Mouse (Mus musculus) intestine, embryonic 16.5 days (tissue): ENCODE results near the gene B4galnt3. TPM values are rescaled to one million over a fixed set of nuclear protein-coding genes. Genes with fewer than 3 reads are reported as not detected.

Source experiments
- ATAC-seq: fragments of 200-750 bp; cut with Nextera tagmentation; 2 replicates; pipeline ENCODE4 v1.8.0; 2017; ENCODE audit warnings: moderate TSS enrichment, moderate library complexity
- H3K27ac ChIP-seq: fragments of 300-500 bp; sonication (generic); 2 replicates; pipeline ENCODE4 v1.5.1; 2014; ENCODE audit warnings: mild to moderate bottlenecking, low read length
- H3K27me3 ChIP-seq: fragments of 300-500 bp; sonication (generic); replicated peaks from 2 replicates; pipeline ENCODE4 v1.6.1; 2014; ENCODE audit warnings: low read length, control low read depth, mixed read lengths; ENCODE audit not compliant: control insufficient read depth, insufficient read depth
- H3K36me3 ChIP-seq: fragments of 300-500 bp; sonication (generic); 2 replicates; pipeline ENCODE4 v1.6.1; 2014; ENCODE audit warnings: low read length, control low read depth; ENCODE audit not compliant: control insufficient read depth, insufficient read depth
- H3K4me1 ChIP-seq: fragments of 300-500 bp; sonication (generic); 2 replicates; pipeline ENCODE4 v1.6.1; 2014; ENCODE audit warnings: low read length, control low read depth, mixed read lengths; ENCODE audit not compliant: control insufficient read depth, insufficient read depth
- H3K4me2 ChIP-seq: fragments of 300-500 bp; sonication (generic); 2 replicates; pipeline ENCODE4 v1.6.1; 2014; ENCODE audit warnings: low read depth, low read length, control low read depth
- H3K4me3 ChIP-seq: fragments of 300-500 bp; sonication (generic); 2 replicates; pipeline ENCODE4 v1.5.1; 2014; ENCODE audit warnings: mild to moderate bottlenecking, low read length
- H3K9ac ChIP-seq: fragments of 300-500 bp; sonication (generic); 2 replicates; pipeline ENCODE4 v1.6.1; 2014; ENCODE audit warnings: low read depth, low read length
- H3K9me3 ChIP-seq: fragments of 300-500 bp; sonication (generic); 2 replicates; pipeline ENCODE4 v1.6.1; 2016; ENCODE audit warnings: low read length, control low read depth; ENCODE audit not compliant: control insufficient read depth
- WGBS: fragments of 180-500 bp; shearing (Covaris S2); extraction: QIAGEN DNeasy Blood & Tissue Kit; methylation state at CpG from one replicate; pipeline ENCODE4 v1.1.7; 2014; 5-methylcytosine and 5-hydroxymethylcytosine counted together
- polyA plus RNA-seq: library from polyadenylated mRNA; unstranded; fragments of >200 nt; fragmentation: Nextera tagmentation; extraction: Ambion mirVana; gene quantifications from 2 replicates; pipeline ENCODE4 v1.2.1, GENCODE M21; 2015

B4galnt3 gene
- 1.1 and 1.3 TPM in 2 replicates for polyA plus RNA-seq

DNA sequence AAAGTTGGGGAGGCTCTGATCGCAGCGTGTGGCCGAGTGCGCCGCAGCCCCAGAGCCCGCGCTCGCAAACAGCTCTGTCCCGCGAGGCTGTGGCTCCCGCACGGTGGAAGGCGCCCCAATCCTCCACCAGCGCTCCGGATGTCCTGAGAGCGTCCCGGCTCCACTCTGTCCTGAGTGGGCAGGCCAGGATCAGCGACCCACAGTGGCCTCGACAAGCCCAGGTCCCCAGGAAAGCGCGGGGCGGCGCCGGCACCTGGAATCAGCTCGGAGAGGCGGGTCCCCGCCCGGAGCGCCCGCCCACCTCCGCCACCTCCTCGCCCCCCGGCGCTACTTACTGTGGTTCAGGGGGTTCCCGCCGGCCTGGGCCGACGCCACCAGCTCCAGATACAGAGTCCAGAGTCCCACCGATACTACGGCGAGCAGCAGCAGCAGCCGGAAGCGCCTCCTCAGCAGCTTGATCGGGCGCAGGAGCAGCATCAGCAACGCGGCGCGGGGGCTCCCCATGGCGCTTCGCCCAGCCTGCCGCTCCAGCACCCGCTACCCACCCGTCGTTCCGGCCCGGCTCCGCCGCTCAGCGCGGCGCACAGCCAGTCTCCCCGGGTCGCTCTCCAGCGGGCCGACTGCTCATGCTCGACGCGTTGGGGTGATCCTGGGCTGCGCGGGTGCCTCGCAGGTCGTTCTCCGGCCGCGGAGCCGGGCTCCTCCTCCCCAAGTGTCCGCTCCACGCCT is at the start of gene B4galnt3, which contains the start of gene D330020A13Rik:
B4galnt3 (minus strand) TSS at position 504 of the 729 bp plus-strand sequence.
D330020A13Rik (plus strand) TSS at position 309 of the 729 bp plus-strand sequence.
- ATAC-seq, result peak; percentile 85
- H3K9me3 ChIP-seq, result no peaks in the 10 kb centered on the region
- H3K4me3 ChIP-seq, result peak within 1 kb of the TSS; percentile 61
- H3K4me2 ChIP-seq, result peak within 1 kb of the TSS; percentile 97
- peaks cover 7% of the 10 kb centered on the region; the same call in 1 of the 2 replicates for H3K4me1 ChIP-seq
- H3K27me3 ChIP-seq, result no peaks in the 10 kb centered on the region; the same call in 1 of the 2 replicates
- no peaks in the 10 kb centered on the region for H3K36me3 ChIP-seq
- under 1% methylated on average over 76 of the region's 79 CpGs for WGBS
- peak within 1 kb of the TSS; percentile 73 for H3K9ac ChIP-seq
- peak within 1 kb of the TSS; percentile 65 for H3K27ac ChIP-seq

DNA sequence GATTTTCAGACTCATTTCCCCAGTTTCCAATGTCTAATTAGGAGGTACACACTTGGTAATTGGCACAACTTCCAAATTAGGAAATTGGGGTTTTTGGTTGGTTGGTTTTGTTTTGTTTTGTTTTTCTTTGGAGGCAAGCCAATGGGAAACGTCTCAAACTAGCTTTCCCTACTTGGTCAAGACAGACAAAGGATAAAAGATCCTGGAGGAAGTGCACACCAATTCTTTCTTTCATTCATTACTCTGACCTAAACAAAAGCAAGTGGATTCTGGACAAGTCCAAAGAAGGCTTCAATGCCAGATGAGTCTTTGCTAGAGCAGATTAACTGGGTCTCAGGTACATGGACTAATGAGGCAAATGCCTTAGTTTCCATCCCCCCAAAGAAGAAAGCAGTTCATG is 49.6 kb upstream of the B4galnt3 start:
- H3K4me2 ChIP-seq, result no peak overlapping the region
- 73% methylated on average over 1 of the region's 1 CpGs for WGBS
- H3K4me1 ChIP-seq, result no peaks in the 10 kb centered on the region
- H3K27ac ChIP-seq, result no peak overlapping the region
- no peak overlapping the region for H3K9ac ChIP-seq
- no peaks in the 10 kb centered on the region for H3K9me3 ChIP-seq
- no peak overlapping the region for H3K4me3 ChIP-seq
- no peak for ATAC-seq
- no peaks in the 10 kb centered on the region for H3K27me3 ChIP-seq
- H3K36me3 ChIP-seq, result peaks cover 2% of the 10 kb centered on the region; the same call in 1 of the 2 replicates

DNA sequence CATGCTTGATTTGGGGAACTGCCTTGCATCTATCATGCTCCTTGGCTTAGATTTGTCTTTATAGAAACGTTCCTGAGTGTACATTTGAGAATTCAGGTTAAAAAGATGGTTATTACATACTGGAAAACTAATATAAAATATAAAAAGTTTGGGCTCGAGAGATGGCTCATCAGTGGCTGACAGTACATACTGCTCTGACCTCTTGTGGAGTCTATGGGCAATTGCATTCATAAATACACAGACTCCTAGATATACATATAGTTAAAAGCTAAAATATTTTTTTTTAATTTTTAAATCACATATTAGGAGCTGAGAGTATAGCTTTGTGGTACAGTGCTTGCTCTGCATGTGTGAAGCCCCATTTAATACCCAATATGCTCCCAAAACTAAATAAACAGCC is 38.0 kb upstream of the B4galnt3 start:
- no peaks in the 10 kb centered on the region for H3K9me3 ChIP-seq
- no peak overlapping the region for H3K4me3 ChIP-seq
- no peak overlapping the region for H3K9ac ChIP-seq
- H3K4me1 ChIP-seq, result no peaks in the 10 kb centered on the region
- no peak overlapping the region for H3K4me2 ChIP-seq
- no peak overlapping the region for H3K27ac ChIP-seq
- no peak for ATAC-seq
- H3K27me3 ChIP-seq, result no peaks in the 10 kb centered on the region
- 74% methylated on average over 2 of the region's 2 CpGs for WGBS
- peaks cover 10% of the 10 kb centered on the region for H3K36me3 ChIP-seq

DNA sequence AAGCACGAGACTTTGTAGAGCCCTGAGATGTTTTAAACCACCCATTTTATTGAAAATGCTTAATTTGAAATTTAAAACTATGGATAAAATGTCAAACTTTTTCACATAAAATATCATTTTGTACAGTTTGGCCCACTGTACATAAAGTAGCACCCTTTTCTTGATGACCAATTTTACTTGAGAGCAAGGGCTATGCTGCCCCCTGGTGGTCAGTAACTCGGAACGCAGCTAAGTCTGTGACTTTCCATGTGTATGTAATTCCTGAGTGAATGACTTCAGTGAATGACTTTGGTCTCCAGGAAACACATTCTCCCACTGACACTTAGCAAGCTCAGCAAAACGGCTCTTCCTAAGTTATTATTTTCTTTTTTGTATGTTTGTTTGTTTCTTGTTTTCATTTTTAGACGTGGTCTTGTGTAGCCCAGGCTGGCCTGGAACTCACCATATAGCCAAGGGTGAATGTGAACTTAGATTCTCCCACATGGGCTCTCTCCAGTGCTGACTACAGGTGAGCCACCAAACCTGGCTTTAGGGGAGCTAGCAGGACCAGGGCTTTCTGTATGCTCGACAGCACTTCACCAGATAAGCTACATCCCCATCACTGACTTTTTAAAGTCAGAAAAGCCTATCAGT is 30.1 kb upstream of the B4galnt3 start:
- 30% methylated on average over 6 of the region's 6 CpGs for WGBS
- no peak overlapping the region for H3K9ac ChIP-seq
- no peaks in the 10 kb centered on the region for H3K27me3 ChIP-seq
- 0 out of 2 replicates have a peak, but pooled peaks have one; percentile 23 for ATAC-seq
- no peak overlapping the region for H3K27ac ChIP-seq
- no peaks in the 10 kb centered on the region for H3K4me1 ChIP-seq
- no peak overlapping the region for H3K4me2 ChIP-seq
- H3K4me3 ChIP-seq, result no peak overlapping the region
- peaks cover 7% of the 10 kb centered on the region; the same call in 1 of the 2 replicates for H3K36me3 ChIP-seq
- H3K9me3 ChIP-seq, result no peaks in the 10 kb centered on the region

DNA sequence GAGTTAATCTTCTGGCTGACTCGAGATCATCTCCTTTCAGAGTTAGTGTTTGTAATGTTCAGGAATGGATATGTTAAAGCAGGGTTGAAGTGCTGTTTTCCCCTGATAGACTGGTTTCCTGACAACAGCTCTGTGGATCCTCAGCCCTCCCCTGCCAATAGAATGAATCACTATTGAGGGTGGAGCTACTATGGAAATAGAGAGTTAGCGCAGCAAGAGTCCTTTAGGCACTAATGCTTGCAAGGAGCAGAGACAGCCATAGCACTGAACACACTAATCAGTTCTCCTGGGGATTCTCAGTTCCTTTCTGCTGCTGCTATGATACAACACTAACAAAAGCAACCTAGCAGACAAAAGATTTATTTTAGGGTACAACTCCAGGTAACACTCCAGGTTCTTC is 26.0 kb upstream of the B4galnt3 start:
- Histone ChIP-seq H3K27ac (no peak overlapping the region), H3K36me3 (peaks cover 4% of the 10 kb centered on the region; the same call in 1 of the 2 replicates), H3K9ac (no peak overlapping the region), H3K4me2 (no peak overlapping the region), H3K4me1 (no peaks in the 10 kb centered on the region), H3K27me3 (no peaks in the 10 kb centered on the region), H3K9me3 (no peaks in the 10 kb centered on the region), H3K4me3 (no peak overlapping the region)
- no peak for ATAC-seq
- 50% methylated on average over 2 of the region's 2 CpGs for WGBS

DNA sequence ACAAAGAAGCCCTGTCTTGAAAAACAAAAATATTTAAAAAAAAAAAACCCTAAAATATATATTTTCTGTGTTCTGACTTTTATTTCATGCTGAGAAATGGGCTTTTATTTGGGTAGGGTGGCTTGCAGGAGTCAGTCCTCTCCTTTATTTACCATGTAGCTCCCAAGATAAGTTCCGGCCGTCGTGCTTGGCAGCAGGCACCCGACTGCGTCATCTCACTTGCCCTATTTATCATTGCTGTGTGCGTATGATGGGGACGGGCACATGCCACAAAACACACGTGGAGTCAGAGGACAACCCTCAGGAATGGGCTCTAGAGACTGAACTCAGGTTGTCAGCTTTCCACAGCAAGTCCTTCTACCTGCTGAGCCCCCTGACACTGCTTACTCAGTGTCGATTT is 24.8 kb upstream of the B4galnt3 start:
- no peaks in the 10 kb centered on the region for H3K27me3 ChIP-seq
- no peak overlapping the region for H3K27ac ChIP-seq
- H3K36me3 ChIP-seq, result no peaks in the 10 kb centered on the region
- 69% methylated on average over 9 of the region's 9 CpGs for WGBS
- H3K9ac ChIP-seq, result no peak overlapping the region
- H3K9me3 ChIP-seq, result no peaks in the 10 kb centered on the region
- ATAC-seq, result no peak
- H3K4me3 ChIP-seq, result no peak overlapping the region
- H3K4me2 ChIP-seq, result no peak overlapping the region
- H3K4me1 ChIP-seq, result no peaks in the 10 kb centered on the region

DNA sequence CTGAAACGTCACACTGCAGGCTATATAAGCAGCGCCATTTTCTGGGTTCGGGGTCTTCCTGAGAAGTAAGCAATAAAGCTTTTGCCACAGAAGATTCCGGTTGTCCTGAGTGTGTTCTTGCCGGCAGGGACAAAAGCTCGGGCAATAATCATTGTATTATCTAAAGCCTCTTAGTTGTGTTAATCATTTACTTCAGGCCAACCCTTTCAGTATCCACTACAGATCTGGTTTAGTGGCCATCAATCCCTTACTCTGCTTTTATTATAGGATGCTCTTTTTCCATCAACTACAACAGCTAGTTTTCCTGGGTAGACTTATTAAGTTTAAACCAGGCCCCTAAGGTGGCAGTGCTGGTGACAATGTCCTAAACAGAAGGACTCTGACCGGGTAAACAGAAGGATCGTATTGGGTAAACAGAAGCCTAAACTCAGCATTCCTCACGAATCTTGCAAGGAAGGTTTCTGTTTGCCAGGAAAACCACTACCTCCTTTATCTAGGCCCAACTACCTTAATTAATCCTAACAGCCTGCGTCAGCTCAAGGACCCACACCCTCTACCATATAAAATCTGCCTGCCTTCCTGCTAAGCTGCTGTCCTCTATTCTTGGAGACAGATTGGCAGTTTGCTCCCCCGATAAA is 24.1 kb upstream of the B4galnt3 start:
- Histone ChIP-seq H3K9ac (no peak overlapping the region), H3K27me3 (no peaks in the 10 kb centered on the region), H3K9me3 (no peaks in the 10 kb centered on the region), H3K36me3 (no peaks in the 10 kb centered on the region), H3K4me3 (no peak overlapping the region), H3K27ac (no peak overlapping the region), H3K4me1 (no peaks in the 10 kb centered on the region), H3K4me2 (no peak overlapping the region)
- ATAC-seq, result peak; percentile 66
- WGBS, result 51% methylated on average over 11 of the region's 11 CpGs

DNA sequence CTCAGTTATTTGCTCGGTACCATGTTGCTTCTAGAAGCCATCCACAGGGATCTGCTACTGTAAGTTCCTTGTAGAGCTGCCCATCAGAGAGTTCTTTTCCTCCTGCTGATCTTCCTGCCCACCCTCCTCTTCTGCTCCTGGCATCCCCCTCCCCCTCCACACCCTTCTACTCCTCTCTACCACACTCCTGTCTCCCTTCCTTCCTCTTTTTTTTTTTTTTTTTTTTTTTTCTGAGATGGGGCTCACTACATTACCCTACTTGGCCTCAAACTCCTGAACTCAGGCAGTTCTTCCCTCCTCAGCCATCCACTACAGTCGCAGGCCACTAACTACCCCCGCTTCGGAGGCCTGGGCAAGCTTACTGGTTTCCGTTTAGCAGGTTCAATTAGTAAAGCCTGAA is 18.1 kb upstream of the B4galnt3 start:
- no peaks in the 10 kb centered on the region for H3K9me3 ChIP-seq
- H3K4me1 ChIP-seq, result peaks cover 2% of the 10 kb centered on the region; the same call in 1 of the 2 replicates
- no peaks in the 10 kb centered on the region for H3K36me3 ChIP-seq
- H3K27me3 ChIP-seq, result no peaks in the 10 kb centered on the region
- H3K9ac ChIP-seq, result no peak overlapping the region
- no peak overlapping the region for H3K4me3 ChIP-seq
- H3K27ac ChIP-seq, result no peak overlapping the region
- H3K4me2 ChIP-seq, result no peak overlapping the region
- ATAC-seq, result no peak
- WGBS, result 78% methylated on average over 5 of the region's 5 CpGs

DNA sequence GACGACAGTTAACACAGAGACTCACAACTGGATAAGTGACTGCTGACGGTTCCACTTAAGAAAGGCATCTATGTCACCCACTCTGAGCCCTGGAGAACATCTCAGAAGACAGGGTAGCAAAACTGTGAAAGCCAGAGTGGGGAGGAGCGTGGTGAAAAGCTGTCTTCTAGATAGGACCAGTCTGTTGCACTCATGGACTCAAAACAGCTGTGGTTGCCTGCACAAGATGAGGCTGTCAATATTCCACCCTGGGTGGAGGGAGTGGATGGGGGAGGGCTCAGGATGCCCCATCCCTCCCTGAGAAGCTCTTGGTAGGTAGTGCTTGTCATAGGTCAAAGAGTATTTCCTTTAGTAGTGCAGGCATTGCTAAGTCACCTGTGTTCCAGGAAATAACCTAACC is 15.4 kb upstream of the B4galnt3 start:
- 39% methylated on average over 3 of the region's 3 CpGs for WGBS
- Histone ChIP-seq H3K27me3 (no peaks in the 10 kb centered on the region), H3K27ac (no peak overlapping the region), H3K9me3 (no peaks in the 10 kb centered on the region), H3K4me2 (no peak overlapping the region), H3K9ac (no peak overlapping the region), H3K4me1 (peaks cover 2% of the 10 kb centered on the region; the same call in 1 of the 2 replicates), H3K4me3 (no peak overlapping the region), H3K36me3 (no peaks in the 10 kb centered on the region)
- ATAC-seq, result peak; percentile 50; the same call in 1 of the 2 replicates
